Mouse (Mus musculus) myocyte (in vitro differentiated cells): ENCODE measurements around the gene Clec11a.

Experiments used
- MAX ChIP-seq: IDR thresholded peaks from one replicate; pipeline ENCODE4 v1.6.1; 2011; ENCODE audit warnings: low read depth, mild to moderate bottlenecking, control low read depth
- MYOD1 ChIP-seq, 3 experiments: IDR thresholded peaks; one replicate each; pipeline ENCODE4 v1.6.1; 2011; ENCODE audit warnings: control low read depth in 2 of 3, low read depth in 2 of 3, mild to moderate bottlenecking in 2 of 3, moderate library complexity in 1 of 3; ENCODE audit not compliant: insufficient read length in 2 of 3, control insufficient read depth in 1 of 3
- TCF12 ChIP-seq: IDR thresholded peaks from one replicate; pipeline ENCODE4 v1.6.1; 2011; ENCODE audit warnings: mild to moderate bottlenecking, control low read depth; ENCODE audit not compliant: poor library complexity, insufficient read depth, severe bottlenecking
- USF1 ChIP-seq: IDR thresholded peaks from one replicate; pipeline ENCODE4 v1.6.1; 2011; ENCODE audit warnings: low read depth, mild to moderate bottlenecking, control low read depth, moderate library complexity

DNA sequence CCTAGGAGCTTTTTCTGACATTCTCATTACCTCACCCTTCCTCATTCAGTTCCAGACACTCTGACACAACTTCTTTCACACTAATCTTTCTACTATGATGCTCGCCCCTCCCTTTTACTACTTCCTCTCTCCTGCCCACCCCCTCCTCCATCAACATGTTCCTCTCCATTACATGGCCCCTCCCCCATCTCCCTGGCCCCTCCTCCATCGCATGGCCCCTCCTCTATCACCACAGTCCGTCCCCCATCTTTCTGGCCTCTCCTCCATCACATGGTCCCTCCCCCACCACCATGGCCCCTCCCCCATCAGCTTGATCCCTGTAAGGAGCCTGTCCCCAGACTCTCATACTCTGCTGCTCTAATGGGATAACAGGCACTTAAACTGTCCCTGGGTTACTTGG, 42.3 kb upstream of the Clec11a start:
- TF ChIP-seq TCF12 (no peak), MAX (no peak), MYOD1 (IDR thresholded peaks at IDR 0.05; ENCODE audit: control insufficient read depth in 1 of 3, insufficient read length in 2 of 3, low read depth in 2 of 3) (no peak), USF1 (no peak)
